Mouse (Mus musculus) G1E (cell line): Measurements from ENCODE around the gene Steap2.

ENCODE experiments used
- CTCF ChIP-seq: IDR thresholded peaks from 2 replicates; pipeline ENCODE4 v1.5.1; 2012; ENCODE audit warnings: low read depth, low read length, inconsistent platforms, mixed read lengths
- GATA1 ChIP-seq: IDR thresholded peaks from 2 replicates; pipeline ENCODE4 v1.6.1; 2012; ENCODE audit warnings: borderline replicate concordance, low read length, inconsistent platforms, mixed read lengths
- GATA2 ChIP-seq: IDR thresholded peaks from 2 replicates; pipeline ENCODE4 v1.6.1; 2012; ENCODE audit warnings: low read depth, low read length, inconsistent platforms, borderline replicate concordance
- POLR2AphosphoS5 ChIP-seq: IDR thresholded peaks from 2 replicates; pipeline ENCODE4 v1.6.1; 2012; ENCODE audit warnings: low read depth, low read length, inconsistent platforms; ENCODE audit not compliant: insufficient replicate concordance
- TAL1 ChIP-seq: conservative IDR thresholded peaks from 2 replicates; pipeline ENCODE4 v1.6.1; 2012; ENCODE audit warnings: low read depth, low read length, inconsistent platforms, mixed read lengths

GRCm38 (mm10) chr5:5705019-5705418 is 10.6 kb upstream of the Steap2 start:
- TF ChIP-seq CTCF (no peak), TAL1 (no peak), GATA1 (no peak), GATA2 (no peak), POLR2AphosphoS5 (no peak)
